Mouse (Mus musculus): Measurements from ENCODE around the gene Slc17a7. TPM values are rescaled to one million over a fixed set of nuclear protein-coding genes. Genes with fewer than 3 reads are reported as not detected.

Gene Slc17a7
- total and polyA plus RNA-seq, 3 experiments: 0.11 TPM; not detected in 2

DNA sequence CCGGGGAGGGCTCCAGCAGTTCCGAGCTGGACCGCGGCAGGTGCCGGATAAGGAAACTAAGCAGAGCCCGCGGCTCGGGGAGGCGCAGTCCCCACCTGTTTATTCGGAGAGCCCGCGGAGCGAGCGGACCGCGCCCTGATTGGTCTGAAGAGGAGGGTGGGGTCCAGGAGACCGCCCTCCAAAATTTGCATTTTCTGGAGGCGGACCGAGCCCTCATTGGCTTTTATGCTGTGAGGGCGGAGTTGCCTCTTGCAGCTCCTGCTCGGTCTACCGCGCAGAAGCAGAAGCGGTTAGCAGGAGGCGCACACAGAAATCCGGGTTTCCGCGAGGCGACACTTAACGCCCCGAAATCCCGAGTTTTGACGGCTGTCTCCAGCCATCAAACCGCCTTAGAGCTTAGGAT is 18.5 kb downstream of the Slc17a7 start (continued):
- TF ChIP-seq ETS1 (conservative IDR thresholded peaks at IDR 0.05; ENCODE audit: low read depth, low read length): no peak
- no peak for TF ChIP-seq ELF1 (IDR thresholded peaks at IDR 0.05; ENCODE audit: low read depth, low read length)
- TF ChIP-seq MAFK (IDR thresholded peaks at IDR 0.05; ENCODE audit: insufficient replicate concordance, low read length): no peak
- no peak for TF ChIP-seq CHD2 (IDR thresholded peaks at IDR 0.05; ENCODE audit: low read length)
- no peak for TF ChIP-seq PAX5 (IDR thresholded peaks at IDR 0.05; ENCODE audit: low read length)
- TF ChIP-seq MYC (IDR thresholded peaks at IDR 0.05; ENCODE audit: low read depth, low read length): no peak
- peak; percentile 76 for TF ChIP-seq NRF1 (IDR thresholded peaks at IDR 0.05; ENCODE audit: low read depth, low read length)
- no peak for TF ChIP-seq CHD1 (IDR thresholded peaks at IDR 0.05; ENCODE audit: low read depth, low read length)
- no peak for TF ChIP-seq SMC3 (IDR thresholded peaks at IDR 0.05; ENCODE audit: low read depth, low read length)
- TF ChIP-seq NELFE (IDR thresholded peaks at IDR 0.05; ENCODE audit: low read depth, low read length): peak; percentile 33; the same call in 1 of the 2 replicates
- no peak for TF ChIP-seq BHLHE40 (IDR thresholded peaks at IDR 0.05; ENCODE audit: low read depth, low read length)
- TF ChIP-seq CTCF (conservative IDR thresholded peaks at IDR 0.05 in 1 of 2, IDR thresholded peaks at IDR 0.05 in 1 of 2; ENCODE audit: low read depth in 2 of 2, low read length in 2 of 2): no peak
- no peak for TF ChIP-seq E2F4 (IDR thresholded peaks at IDR 0.05; ENCODE audit: insufficient replicate concordance, low read depth, low read length)
- TF ChIP-seq GABPA (IDR thresholded peaks at IDR 0.05; ENCODE audit: insufficient replicate concordance, low read depth, low read length): no peak
- no peak for TF ChIP-seq ZC3H11A (IDR thresholded peaks at IDR 0.05; ENCODE audit: low read depth, low read length)
- TF ChIP-seq ZMIZ1 (IDR thresholded peaks at IDR 0.05; ENCODE audit: low read depth, low read length): no peak
- TF ChIP-seq UBTF (IDR thresholded peaks at IDR 0.05; ENCODE audit: low read depth, low read length): no peak
- no peak for TF ChIP-seq ZKSCAN1 (IDR thresholded peaks at IDR 0.05; ENCODE audit: borderline replicate concordance, low read depth, low read length)
- TF ChIP-seq MEF2A (IDR thresholded peaks at IDR 0.05; ENCODE audit: borderline replicate concordance, low read depth, low read length): no peak
- no peak for TF ChIP-seq RAD21 (IDR thresholded peaks at IDR 0.05; ENCODE audit: low read depth, low read length)
- peak; percentile 69 for TF ChIP-seq POLR2A (IDR thresholded peaks at IDR 0.05; ENCODE audit: low read depth, low read length)

DNA sequence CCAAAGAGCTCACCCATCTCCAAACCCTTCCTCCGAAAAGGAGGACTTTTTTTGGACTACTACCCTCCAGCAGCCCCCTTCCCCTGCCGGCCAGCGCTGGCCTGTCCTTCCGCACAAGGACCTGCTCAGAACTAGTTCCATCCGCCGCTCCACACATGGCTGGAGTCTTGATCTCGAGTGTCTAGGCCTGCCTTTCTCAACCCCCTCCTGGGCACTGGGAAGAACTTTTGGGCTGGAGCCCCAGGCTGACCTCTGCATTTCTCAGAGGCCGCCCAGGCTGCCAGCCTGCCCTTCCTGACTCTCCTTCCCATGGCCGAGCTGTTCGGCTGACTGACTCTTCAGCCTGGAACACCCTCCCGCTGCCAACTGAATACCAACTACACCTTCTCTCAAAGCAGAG is 18.9 kb downstream of the Slc17a7 start:
- peaks cover 2% of the 10 kb centered on the region for H3K9me3 ChIP-seq (replicated peaks; ENCODE audit: low read length)
- no peak overlapping the region for H3K4me3 ChIP-seq (replicated peaks in 1 of 3; ENCODE audit: low read depth in 2 of 3, low read length in 2 of 3, poor library complexity in 1 of 3)
- peaks cover 96% of the 10 kb centered on the region for H3K27me3 ChIP-seq (replicated peaks)
- DNase-seq (ENCODE audit: extremely low read depth): no peak
- TF ChIP-seq CHD2 (IDR thresholded peaks at IDR 0.05; ENCODE audit: low read length): no peak
- no peak for TF ChIP-seq POLR2A (IDR thresholded peaks at IDR 0.05; ENCODE audit: low read depth, low read length)
- dilution Hi-C loops (cut with MboI; ENCODE audit: extremely low pct_ligation_motif_present, extremely low pct_unique_long_range_greater_than_20kb, low sequenced_read_pairs): no loop called here
- no peaks in the 10 kb centered on the region for H3K79me2 ChIP-seq (replicated peaks; ENCODE audit: control insufficient read depth, extremely low read depth, insufficient read depth, poor library complexity, severe bottlenecking)
- H3K9ac ChIP-seq (ENCODE audit: insufficient read depth, low read depth): no peak overlapping the region
- H3K36me3 ChIP-seq (replicated peaks in 1 of 2; ENCODE audit: control insufficient read depth in 1 of 2, insufficient read depth in 1 of 2, low read length in 1 of 2): no peaks in the 10 kb centered on the region
- in situ Hi-C loops (cut with MboI; ENCODE audit: low pct_ligation_motif_present, low pct_unique_long_range_greater_than_20kb, low sequenced_read_pairs): no loop called here
- no peak overlapping the region for H3K27ac ChIP-seq (ENCODE audit: insufficient read depth, low read depth)
- peaks cover 0 to 10% of the 10 kb centered on the region in 2 experiments; a peak in 2 of 4 replicates for H3K4me1 ChIP-seq (ENCODE audit: control insufficient read depth in 1 of 2, insufficient read depth in 2 of 2)
- H3K4me2 ChIP-seq (ENCODE audit: insufficient read depth, low read depth, poor library complexity, severe bottlenecking): peak overlapping the region; percentile 56
